Mouse (Mus musculus) embryonic facial prominence, embryonic 13.5 days (tissue): Measurements from ENCODE around the gene Ccnc. TPM values are rescaled to one million over a fixed set of nuclear protein-coding genes. Genes with fewer than 3 reads are reported as not detected.

Experiments used
- ATAC-seq: fragments of 200-750 bp; cut with Nextera tagmentation; 2 replicates; pipeline ENCODE4 v1.8.0; 2017; ENCODE audit warnings: low read depth; ENCODE audit not compliant: insufficient number of reproducible peaks, insufficient read depth, low FRiP score, low TSS enrichment
- H3K27ac ChIP-seq: fragments of 300-500 bp; sonication (generic); 2 replicates; pipeline ENCODE4 v1.5.1; 2015; ENCODE audit warnings: moderate library complexity, mild to moderate bottlenecking, inconsistent platforms
- H3K27me3 ChIP-seq: fragments of 300-500 bp; sonication (generic); 2 replicates; pipeline ENCODE4 v1.6.1; 2015; ENCODE audit warnings: mild to moderate bottlenecking, inconsistent platforms
- H3K36me3 ChIP-seq: fragments of 300-500 bp; sonication (generic); 2 replicates; pipeline ENCODE4 v1.6.1; 2015; ENCODE audit warnings: mild to moderate bottlenecking, inconsistent platforms
- H3K4me1 ChIP-seq: fragments of 300-500 bp; sonication (generic); 2 replicates; pipeline ENCODE4 v1.6.1; 2015; ENCODE audit warnings: inconsistent platforms
- H3K4me2 ChIP-seq: fragments of 300-500 bp; sonication (generic); 2 replicates; pipeline ENCODE4 v1.6.1; 2015; ENCODE audit warnings: moderate library complexity, mild to moderate bottlenecking, inconsistent platforms
- H3K4me3 ChIP-seq: fragments of 300-500 bp; sonication (generic); 2 replicates; pipeline ENCODE4 v1.5.1; 2015; ENCODE audit warnings: mild to moderate bottlenecking, inconsistent platforms
- H3K9ac ChIP-seq: fragments of 300-500 bp; sonication (generic); 2 replicates; pipeline ENCODE4 v1.6.1; 2015; ENCODE audit warnings: mild to moderate bottlenecking, inconsistent platforms
- H3K9me3 ChIP-seq: fragments of 300-500 bp; sonication (generic); 2 replicates; pipeline ENCODE4 v1.6.1; 2016; ENCODE audit warnings: inconsistent platforms
- WGBS: fragments of 180-500 bp; shearing (Covaris S2); methylation state at CpG from one replicate; pipeline ENCODE4 v1.1.7; 2015; ENCODE audit warnings: mixed read lengths; 5-methylcytosine and 5-hydroxymethylcytosine counted together
- polyA plus RNA-seq: library from polyadenylated mRNA; unstranded; fragments of >200 nt; fragmentation: Nextera tagmentation; extraction: Ambion mirVana; gene quantifications from 2 replicates; pipeline ENCODE4 v1.2.1, GENCODE M21; 2015

Ccnc gene
- polyA plus RNA-seq, 1 experiment from 2014 or later: 42.9 TPM

DNA sequence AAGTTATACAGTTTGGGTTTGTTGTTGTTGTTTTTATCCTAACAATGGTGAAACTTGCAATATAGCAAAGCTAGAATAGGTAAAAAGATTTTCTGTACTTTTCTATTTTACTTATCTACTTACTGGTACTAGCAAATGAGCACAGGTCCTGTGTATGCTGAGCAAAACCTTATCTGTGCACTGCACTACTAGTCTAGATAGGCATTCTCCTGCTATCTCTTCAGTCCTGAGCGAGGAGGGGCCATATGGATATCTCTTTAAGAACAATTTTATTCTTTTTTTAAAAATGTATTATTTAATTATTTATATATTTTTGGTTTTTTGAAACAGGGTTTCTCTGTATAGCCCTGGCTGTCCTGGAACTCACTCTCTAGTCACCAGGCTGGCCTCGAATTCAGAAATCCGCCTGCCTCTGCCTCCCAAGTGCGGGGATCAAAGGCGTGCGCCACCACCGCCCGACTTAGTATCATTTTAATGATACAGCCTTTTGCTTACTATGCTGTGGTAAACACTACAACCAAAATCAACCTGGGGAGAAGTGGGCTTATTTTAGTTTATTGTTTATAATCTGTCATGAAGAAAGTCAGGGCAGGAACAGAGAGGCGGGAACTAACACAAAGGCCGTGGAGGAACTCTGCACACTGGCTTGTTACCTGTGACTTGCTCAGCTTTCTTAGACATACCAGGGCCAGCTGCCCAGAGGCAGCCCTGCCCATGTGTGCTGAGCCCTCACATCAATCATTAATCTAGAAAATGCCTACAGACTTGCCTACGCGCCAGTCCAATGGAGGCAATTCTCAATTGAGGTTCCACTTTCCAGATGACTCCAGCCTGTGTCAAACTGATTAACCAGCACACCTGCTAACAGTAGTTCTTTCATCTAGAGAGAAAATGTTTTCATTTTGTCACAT lies 53.6 kb downstream of the Ccnc start:
- peaks cover 6% of the 10 kb centered on the region; the same call in 1 of the 2 replicates for H3K4me1 ChIP-seq
- no peak overlapping the region for H3K4me2 ChIP-seq
- WGBS: 95% methylated on average over 12 of the region's 12 CpGs
- no peaks in the 10 kb centered on the region for H3K9me3 ChIP-seq
- H3K27ac ChIP-seq: no peak overlapping the region
- no peak for ATAC-seq
- H3K4me3 ChIP-seq: no peak overlapping the region
- H3K27me3 ChIP-seq: no peaks in the 10 kb centered on the region
- peaks cover 50% of the 10 kb centered on the region for H3K36me3 ChIP-seq
- no peak overlapping the region for H3K9ac ChIP-seq

DNA sequence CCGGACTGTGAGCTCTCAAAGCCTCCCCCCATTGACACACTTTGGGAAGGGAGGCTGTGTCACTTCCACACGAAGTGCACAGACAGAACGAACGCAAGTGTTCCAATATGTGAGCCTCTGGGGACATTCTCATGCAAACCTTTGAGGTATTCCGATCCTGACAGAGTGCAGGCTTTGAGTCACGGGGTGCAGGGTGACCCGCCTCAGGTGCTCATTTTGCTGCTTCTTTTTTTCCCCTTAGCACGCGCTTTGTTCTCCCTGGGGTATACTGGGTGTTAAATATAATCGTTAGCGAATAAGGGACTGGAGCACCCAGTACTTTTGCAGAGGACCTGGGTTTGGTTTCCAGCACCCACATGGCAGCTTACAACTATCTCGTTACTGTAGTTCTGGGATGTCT lies 58.8 kb downstream of the Ccnc start:
- no peaks in the 10 kb centered on the region for H3K4me1 ChIP-seq
- H3K27me3 ChIP-seq: no peaks in the 10 kb centered on the region
- H3K4me3 ChIP-seq: no peak overlapping the region
- H3K9ac ChIP-seq: no peak overlapping the region
- no peak overlapping the region for H3K27ac ChIP-seq
- no peak for ATAC-seq
- no peaks in the 10 kb centered on the region for H3K9me3 ChIP-seq
- no peak overlapping the region for H3K4me2 ChIP-seq
- 95% methylated on average over 12 of the region's 12 CpGs for WGBS
- H3K36me3 ChIP-seq: peaks cover 66% of the 10 kb centered on the region

DNA sequence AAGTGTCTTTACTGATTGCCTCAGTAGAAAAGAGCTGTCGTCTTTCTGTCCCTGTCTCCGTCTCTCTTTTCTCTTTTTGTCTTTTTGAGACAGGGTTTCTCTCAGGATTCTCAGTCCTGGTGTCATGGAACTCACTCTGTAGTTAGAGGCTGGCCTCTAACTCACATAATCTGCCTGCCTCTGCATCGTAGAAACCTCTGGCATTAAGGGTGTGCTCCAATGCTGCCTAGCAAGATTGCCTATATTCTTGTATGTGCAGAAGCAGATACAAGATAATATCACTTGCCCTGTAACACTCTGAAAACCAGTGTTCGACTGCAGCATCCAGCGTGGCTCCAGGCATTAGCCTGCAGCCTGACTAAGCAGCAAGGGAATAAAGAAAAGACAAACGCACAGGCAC lies 61.4 kb downstream of the Ccnc start:
- no peak overlapping the region for H3K9ac ChIP-seq
- no peak overlapping the region for H3K4me2 ChIP-seq
- no peaks in the 10 kb centered on the region for H3K9me3 ChIP-seq
- H3K27me3 ChIP-seq: no peaks in the 10 kb centered on the region
- H3K4me1 ChIP-seq: no peaks in the 10 kb centered on the region
- no peak for ATAC-seq
- WGBS: 88% methylated on average over 6 of the region's 6 CpGs
- H3K36me3 ChIP-seq: peaks cover 53% of the 10 kb centered on the region
- H3K27ac ChIP-seq: no peak overlapping the region
- H3K4me3 ChIP-seq: no peak overlapping the region

DNA sequence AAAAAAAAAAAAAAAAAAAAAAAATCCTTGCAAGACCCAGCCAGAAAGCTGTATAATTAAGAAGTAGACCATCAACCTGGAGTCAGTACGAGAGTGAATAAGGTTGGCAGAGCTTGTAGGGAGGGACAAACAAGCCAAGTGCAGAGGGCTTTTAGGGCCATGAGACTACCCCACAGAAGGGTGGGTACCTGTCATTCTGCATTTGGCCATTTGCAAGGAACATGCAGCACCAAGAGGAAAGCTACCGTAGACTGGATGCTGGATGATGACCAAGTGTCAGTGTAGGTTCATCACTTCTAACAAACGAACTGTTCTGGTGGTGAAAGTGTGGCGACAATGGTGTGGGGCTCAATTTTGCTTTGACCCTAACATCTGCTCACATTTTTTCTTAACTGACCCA lies 62.3 kb downstream of the Ccnc start:
- H3K9me3 ChIP-seq: no peaks in the 10 kb centered on the region
- no peak overlapping the region for H3K27ac ChIP-seq
- 95% methylated on average over 4 of the region's 4 CpGs for WGBS
- H3K9ac ChIP-seq: no peak overlapping the region
- no peaks in the 10 kb centered on the region for H3K4me1 ChIP-seq
- no peak overlapping the region for H3K4me3 ChIP-seq
- H3K4me2 ChIP-seq: no peak overlapping the region
- no peak for ATAC-seq
- H3K27me3 ChIP-seq: no peaks in the 10 kb centered on the region
- H3K36me3 ChIP-seq: peaks cover 43% of the 10 kb centered on the region

DNA sequence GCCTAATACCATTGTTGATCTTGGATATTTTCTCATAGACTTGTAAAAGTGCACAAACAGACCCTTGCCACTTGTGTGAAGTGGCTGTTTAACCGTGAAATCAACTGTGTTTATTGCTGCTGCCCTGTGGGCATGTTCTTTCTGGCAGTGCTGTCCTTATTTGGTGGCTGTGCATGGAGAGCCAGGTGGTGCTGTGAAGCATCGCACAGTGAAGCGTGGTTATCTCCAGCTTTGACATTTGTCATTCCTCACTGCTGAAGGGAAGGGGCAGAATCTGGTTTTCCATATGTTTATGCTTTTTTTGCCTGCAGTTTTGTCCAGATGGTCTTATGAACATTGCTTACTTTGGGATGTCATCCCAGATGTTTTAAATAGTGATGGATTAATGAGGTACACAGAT lies 66.1 kb downstream of the Ccnc start:
- ATAC-seq: no peak
- Histone ChIP-seq H3K4me3 (no peak overlapping the region), H3K4me1 (no peaks in the 10 kb centered on the region), H3K27me3 (no peaks in the 10 kb centered on the region), H3K36me3 (peaks cover 31% of the 10 kb centered on the region), H3K4me2 (no peak overlapping the region), H3K9ac (no peak overlapping the region), H3K27ac (no peak overlapping the region), H3K9me3 (no peaks in the 10 kb centered on the region)
- 49% methylated on average over 3 of the region's 3 CpGs for WGBS

DNA sequence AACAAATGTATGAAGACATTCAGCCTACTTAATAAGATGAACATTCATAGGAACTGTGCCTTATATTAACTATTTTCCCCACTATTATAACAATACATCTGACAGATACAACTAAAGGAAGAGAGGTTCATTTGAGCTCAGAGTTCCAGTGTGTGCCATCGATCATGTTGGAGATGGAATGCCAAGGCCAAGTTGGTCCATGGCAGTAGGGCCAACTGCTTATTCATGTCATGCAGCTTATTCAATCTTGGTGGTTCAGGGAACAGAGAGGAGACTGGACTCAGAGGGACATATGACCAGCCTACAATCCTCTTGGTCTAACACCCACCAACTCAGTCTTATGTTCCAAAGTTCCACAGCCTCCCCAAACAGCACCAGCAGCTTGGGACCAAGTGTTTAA lies 73.5 kb downstream of the Ccnc start:
- WGBS: 94% methylated on average over 1 of the region's 1 CpGs
- no peak for ATAC-seq
- no peak overlapping the region for H3K27ac ChIP-seq

DNA sequence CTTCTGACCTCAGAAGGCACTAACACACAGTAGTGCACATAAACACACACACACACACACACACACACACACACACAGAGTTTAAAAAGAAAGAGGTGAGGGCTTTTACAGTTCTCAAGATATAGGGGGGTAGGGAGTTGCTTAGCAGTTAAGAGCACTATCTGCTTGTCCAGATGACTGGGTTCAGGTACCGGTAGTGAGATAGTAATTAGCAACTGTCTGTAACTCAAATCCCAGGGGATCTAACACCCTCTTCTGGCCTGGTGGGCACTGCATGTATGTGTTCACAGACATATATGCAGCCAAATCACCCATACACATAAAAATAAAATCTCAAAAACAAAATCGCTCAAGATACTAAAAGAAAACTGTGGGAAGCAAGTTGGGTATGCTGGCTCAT lies 74.1 kb downstream of the Ccnc start:
- H3K36me3 ChIP-seq: peaks cover 62% of the 10 kb centered on the region

More for the DNA sequence above, 73.5 kb downstream of the Ccnc start:
- no peaks in the 10 kb centered on the region for H3K9me3 ChIP-seq
- H3K36me3 ChIP-seq: peaks cover 67% of the 10 kb centered on the region
- no peaks in the 10 kb centered on the region for H3K27me3 ChIP-seq
- no peaks in the 10 kb centered on the region for H3K4me1 ChIP-seq
- H3K4me2 ChIP-seq: no peak overlapping the region
- no peak overlapping the region for H3K9ac ChIP-seq
- no peak overlapping the region for H3K4me3 ChIP-seq

DNA sequence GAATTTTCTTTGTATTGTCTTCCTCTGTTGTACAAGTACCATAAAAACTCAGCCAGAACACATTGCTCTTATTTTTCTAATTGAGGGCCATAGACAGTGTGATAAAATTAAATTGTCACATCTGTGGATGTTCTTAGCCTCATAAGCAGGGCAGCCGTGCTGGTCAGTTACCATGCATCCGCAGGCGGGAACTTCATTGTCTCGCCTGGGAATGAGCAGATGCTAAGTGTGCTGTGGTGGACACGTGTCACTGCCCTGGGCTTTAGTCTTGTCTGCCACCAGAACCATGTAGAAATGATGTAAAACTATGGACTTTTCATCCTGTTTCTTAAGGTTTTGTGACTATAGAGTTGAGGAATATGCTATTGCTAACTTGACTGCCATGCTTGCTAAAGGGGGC lies 79.7 kb downstream of the Ccnc start:
- Histone ChIP-seq H3K4me3 (no peak overlapping the region), H3K4me2 (no peak overlapping the region), H3K27ac (no peak overlapping the region), H3K4me1 (no peaks in the 10 kb centered on the region), H3K9ac (no peak overlapping the region), H3K36me3 (peaks cover 42% of the 10 kb centered on the region), H3K9me3 (no peaks in the 10 kb centered on the region), H3K27me3 (no peaks in the 10 kb centered on the region)
- no peak for ATAC-seq
- WGBS: 88% methylated on average over 5 of the region's 5 CpGs

More for the DNA sequence above, 74.1 kb downstream of the Ccnc start:
- WGBS: 92% methylated on average over 2 of the region's 2 CpGs
- Histone ChIP-seq H3K4me2 (no peak overlapping the region), H3K4me3 (no peak overlapping the region), H3K27ac (no peak overlapping the region), H3K27me3 (no peaks in the 10 kb centered on the region), H3K4me1 (no peaks in the 10 kb centered on the region), H3K9ac (no peak overlapping the region), H3K9me3 (no peaks in the 10 kb centered on the region)
- ATAC-seq: no peak

Other genes starting within 250 kb of the Ccnc start
- gene Prdm13, start 41.7 kb upstream of the Ccnc start, polyA plus RNA-seq: not detected in 2 replicates
- gene Usp45, start 39.5 kb downstream of the Ccnc start, polyA plus RNA-seq: 9.4 and 13.9 TPM in 2 replicates
- 7.4 and 7.6 TPM in 2 replicates for gene Tstd3, start 39.5 kb downstream of the Ccnc start, polyA plus RNA-seq
- 192 and 206 TPM in 2 replicates for gene Pnisr, start 119.9 kb downstream of the Ccnc start, polyA plus RNA-seq
- gene Coq3, start 152.0 kb downstream of the Ccnc start, polyA plus RNA-seq: 13.2 and 15.2 TPM in 2 replicates
- 7.7 and 8.3 TPM in 2 replicates for gene Faxc, start 203.6 kb downstream of the Ccnc start, polyA plus RNA-seq